Mouse (Mus musculus): ENCODE results near the gene Dlg5. TPM values are rescaled to one million over a fixed set of nuclear protein-coding genes. Genes with fewer than 3 reads are reported as not detected.

Gene Dlg5
- total RNA-seq, 1 experiment from 2014 or later = not detected

GRCm38 (mm10) chr14:24199732-24200131 lies 46.0 kb downstream of the Dlg5 start:
- ATAC-seq (replicated peaks; ENCODE audit: low read depth, poor library complexity, severe bottlenecking) = no peak

- ATAC-seq (replicated peaks; ENCODE audit: low read depth, poor library complexity, severe bottlenecking) = no peak
These were observed 47.9 kb downstream of the Dlg5 start for GRCm38 (mm10) chr14:24197865-24198264.

- ATAC-seq (replicated peaks; ENCODE audit: low read depth, poor library complexity, severe bottlenecking) = no peak
These were observed 48.8 kb downstream of the Dlg5 start for GRCm38 (mm10) chr14:24196947-24197346.

- ATAC-seq (replicated peaks; ENCODE audit: low read depth, poor library complexity, severe bottlenecking) = no peak
These were observed 55.6 kb downstream of the Dlg5 start for GRCm38 (mm10) chr14:24190131-24190530.

GRCm38 (mm10) chr14:24189598-24189997 lies 56.1 kb downstream of the Dlg5 start:
- ATAC-seq (replicated peaks; ENCODE audit: low read depth, poor library complexity, severe bottlenecking) = no peak

- ATAC-seq (replicated peaks; ENCODE audit: low read depth, poor library complexity, severe bottlenecking) = no peak
These were observed 60.2 kb downstream of the Dlg5 start for GRCm38 (mm10) chr14:24185514-24185913.

- ATAC-seq (replicated peaks; ENCODE audit: low read depth, poor library complexity, severe bottlenecking) = no peak
These were observed 62.8 kb downstream of the Dlg5 start for GRCm38 (mm10) chr14:24182955-24183354.

GRCm38 (mm10) chr14:24181811-24182506 lies 63.8 kb downstream of the Dlg5 start:
- ATAC-seq (replicated peaks; ENCODE audit: low read depth, poor library complexity, severe bottlenecking) = peak; percentile 76

GRCm38 (mm10) chr14:24179466-24179991 lies 66.2 kb downstream of the Dlg5 start:
- no peak for ATAC-seq (replicated peaks; ENCODE audit: low read depth, poor library complexity, severe bottlenecking)

- ATAC-seq (replicated peaks; ENCODE audit: low read depth, poor library complexity, severe bottlenecking) = no peak
These were observed 69.1 kb downstream of the Dlg5 start for GRCm38 (mm10) chr14:24176609-24177008.

GRCm38 (mm10) chr14:24173326-24173725 lies 72.4 kb downstream of the Dlg5 start:
- no peak for ATAC-seq (replicated peaks; ENCODE audit: low read depth, poor library complexity, severe bottlenecking)

- no peak for ATAC-seq (replicated peaks; ENCODE audit: low read depth, poor library complexity, severe bottlenecking)
These were observed 73.9 kb downstream of the Dlg5 start for GRCm38 (mm10) chr14:24171639-24172311.

GRCm38 (mm10) chr14:24166046-24166445 lies 79.7 kb downstream of the Dlg5 start:
- ATAC-seq (replicated peaks; ENCODE audit: low read depth, poor library complexity, severe bottlenecking) = no peak

- ATAC-seq (replicated peaks; ENCODE audit: low read depth, poor library complexity, severe bottlenecking) = no peak
These were observed 80.9 kb downstream of the Dlg5 start for GRCm38 (mm10) chr14:24164721-24165367.

- ATAC-seq (replicated peaks; ENCODE audit: low read depth, poor library complexity, severe bottlenecking) = no peak
These were observed 82.9 kb downstream of the Dlg5 start for GRCm38 (mm10) chr14:24162856-24163255.

GRCm38 (mm10) chr14:24148892-24149291 lies 96.8 kb downstream of the Dlg5 start:
- ATAC-seq (replicated peaks; ENCODE audit: low read depth, poor library complexity, severe bottlenecking) = no peak

GRCm38 (mm10) chr14:24144821-24145220 lies 100.9 kb downstream of the Dlg5 start:
- no peak for ATAC-seq (replicated peaks; ENCODE audit: low read depth, poor library complexity, severe bottlenecking)

GRCm38 (mm10) chr14:24144421-24144820 lies 101.3 kb downstream of the Dlg5 start:
- ATAC-seq (replicated peaks; ENCODE audit: low read depth, poor library complexity, severe bottlenecking) = no peak

- ATAC-seq (replicated peaks; ENCODE audit: low read depth, poor library complexity, severe bottlenecking) = no peak
These were observed 102.7 kb downstream of the Dlg5 start for GRCm38 (mm10) chr14:24142926-24143430.

GRCm38 (mm10) chr14:24141727-24142126 lies 104.0 kb downstream of the Dlg5 start:
- ATAC-seq (replicated peaks; ENCODE audit: low read depth, poor library complexity, severe bottlenecking) = no peak
